Mouse (Mus musculus): Measurements from ENCODE around the gene Defb21. TPM values are rescaled to one million over a fixed set of nuclear protein-coding genes. Genes with fewer than 3 reads are reported as not detected.
A peak's percentile ranks its signal among the peaks of the same experiment; 100 is the strongest.

Gene Defb21
- total and polyA plus RNA-seq, 3 experiments = not detected

- peaks cover 0 to 11% of the 10 kb centered on the region in 2 experiments; a peak in 2 of 4 replicates for H3K4me1 ChIP-seq (ENCODE audit: control insufficient read depth in 1 of 2, insufficient read depth in 2 of 2, low read length in 2 of 2)
- peaks cover 0 to 6% of the 10 kb centered on the region in 2 experiments; a peak in 1 of 4 replicates for H3K36me3 ChIP-seq (ENCODE audit: control insufficient read depth in 1 of 2, insufficient read depth in 2 of 2, low read length in 2 of 2)
- peak; percentile 54 for DNase-seq (ENCODE audit: low read depth, low spot score)
- no peaks in the 10 kb centered on the region for H3K79me2 ChIP-seq (ENCODE audit: control insufficient read depth, insufficient read depth, low read length, poor library complexity)
- TF ChIP-seq RAD21 (IDR thresholded peaks at IDR 0.05; ENCODE audit: low read depth, low read length) (peak; percentile 44), CTCF (IDR thresholded peaks at IDR 0.05 in 2 of 3, conservative IDR thresholded peaks at IDR 0.05 in 1 of 3; ENCODE audit: control insufficient read depth in 1 of 3, insufficient read depth in 1 of 3, low read depth in 2 of 3, low read length in 3 of 3, poor library complexity in 1 of 3, severe bottlenecking in 1 of 3) (peak; percentile 66 to 77 (median 77)), MXI1 (IDR thresholded peaks at IDR 0.05; ENCODE audit: low read depth, low read length) (no peak), SMC3 (IDR thresholded peaks at IDR 0.05; ENCODE audit: low read depth, low read length) (peak; percentile 46; the same call in 1 of the 2 replicates), ELF1 (IDR thresholded peaks at IDR 0.05; ENCODE audit: low read depth, low read length) (0 out of 2 replicates have a peak, but pooled peaks have one; percentile 47), BHLHE40 (IDR thresholded peaks at IDR 0.05; ENCODE audit: borderline replicate concordance, low read depth, low read length) (no peak), E2F4 (IDR thresholded peaks at IDR 0.05; ENCODE audit: borderline replicate concordance, low read depth, low read length) (no peak), UBTF (IDR thresholded peaks at IDR 0.05; ENCODE audit: borderline replicate concordance, insufficient read depth, low read depth, low read length) (no peak), EP300 (IDR thresholded peaks at IDR 0.05; ENCODE audit: low read depth in 1 of 2, low read length in 2 of 2) (no peak), TBP (IDR thresholded peaks at IDR 0.05; ENCODE audit: low read depth, low read length) (no peak)
- H3K9ac ChIP-seq (ENCODE audit: control insufficient read depth, low read depth, low read length, poor library complexity, severe bottlenecking) = no peak overlapping the region
- H3K27ac ChIP-seq (ENCODE audit: control insufficient read depth, low read depth, low read length) = no peak overlapping the region
- no peaks in the 10 kb centered on the region for H3K9me3 ChIP-seq (replicated peaks; ENCODE audit: insufficient read depth, low read length)
- no peak overlapping the region for H3K4me3 ChIP-seq (ENCODE audit: control insufficient read depth in 1 of 2, insufficient read depth in 1 of 2, low read depth in 2 of 2, low read length in 2 of 2)
- peaks cover 5 to 8% of the 10 kb centered on the region in 2 experiments; a peak in 3 of 4 replicates for H3K27me3 ChIP-seq (ENCODE audit: control insufficient read depth in 1 of 2, insufficient read depth in 2 of 2, low read length in 2 of 2)
These were observed 18.6 kb upstream of the Defb21 start for GRCm38 (mm10) chr2:152553774-152554423.

DNA sequence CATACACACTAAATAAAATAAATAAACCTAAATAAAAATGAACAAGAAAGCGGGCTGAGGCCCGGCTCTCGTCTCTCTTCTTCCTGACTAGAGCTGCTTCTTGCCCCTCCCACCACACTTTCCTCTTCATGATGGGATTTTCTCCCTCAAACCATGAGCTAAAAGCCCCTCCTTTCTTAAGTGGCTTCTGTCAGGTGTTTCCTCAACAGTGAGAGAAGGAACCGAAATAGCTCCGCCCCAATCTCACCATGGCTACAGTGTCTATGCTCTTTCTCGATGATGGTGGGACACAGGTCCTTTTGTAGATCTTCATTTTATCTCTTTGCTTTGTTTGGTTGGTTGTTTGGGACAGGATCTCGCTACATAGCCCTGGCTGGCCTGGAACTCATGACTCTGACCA is 15.9 kb upstream of the Defb21 start:
- no peak for TF ChIP-seq ZMIZ1 (IDR thresholded peaks at IDR 0.05; ENCODE audit: low read depth, low read length)
- TF ChIP-seq MAZ (IDR thresholded peaks at IDR 0.05; ENCODE audit: low read depth, low read length) = no peak
- TF ChIP-seq ELF1 (IDR thresholded peaks at IDR 0.05; ENCODE audit: low read depth, low read length) = no peak
- TF ChIP-seq JUND (IDR thresholded peaks at IDR 0.05; ENCODE audit: low read depth, low read length) = no peak
- no peak for TF ChIP-seq TAL1 (IDR thresholded peaks at IDR 0.05; ENCODE audit: low read length)
- no peak for TF ChIP-seq E2F4 (IDR thresholded peaks at IDR 0.05; ENCODE audit: borderline replicate concordance, low read depth, low read length)
- TF ChIP-seq GABPA (IDR thresholded peaks at IDR 0.05; ENCODE audit: low read depth, low read length) = no peak
- TF ChIP-seq GATA1 (IDR thresholded peaks at IDR 0.05; ENCODE audit: low read depth, low read length) = no peak
- TF ChIP-seq CHD2 (IDR thresholded peaks at IDR 0.05; ENCODE audit: low read length) = no peak
- TF ChIP-seq ETS1 (IDR thresholded peaks at IDR 0.05; ENCODE audit: low read depth, low read length) = no peak
- no peak for TF ChIP-seq NRF1 (IDR thresholded peaks at IDR 0.05; ENCODE audit: insufficient read depth, low read depth, low read length, poor library complexity, severe bottlenecking)
- no peak for TF ChIP-seq BHLHE40 (IDR thresholded peaks at IDR 0.05; ENCODE audit: borderline replicate concordance, low read depth, low read length)
- no peak for TF ChIP-seq UBTF (IDR thresholded peaks at IDR 0.05; ENCODE audit: borderline replicate concordance, insufficient read depth, low read depth, low read length)
- Histone ChIP-seq H3K4me1 (ENCODE audit: control insufficient read depth in 1 of 2, insufficient read depth in 2 of 2, low read length in 2 of 2) (peaks cover 6 to 27% of the 10 kb centered on the region in 2 experiments), H3K27ac (ENCODE audit: control insufficient read depth, low read depth, low read length) (no peak overlapping the region), H3K4me3 (ENCODE audit: control insufficient read depth in 1 of 2, insufficient read depth in 1 of 2, low read depth in 2 of 2, low read length in 2 of 2) (no peak overlapping the region), H3K79me2 (ENCODE audit: control insufficient read depth, insufficient read depth, low read length, poor library complexity) (no peaks in the 10 kb centered on the region), H3K27me3 (ENCODE audit: control insufficient read depth in 1 of 2, insufficient read depth in 2 of 2, low read length in 2 of 2) (peaks cover 2 to 8% of the 10 kb centered on the region in 2 experiments; a peak in 3 of 4 replicates), H3K9me3 (replicated peaks; ENCODE audit: insufficient read depth, low read length) (no peaks in the 10 kb centered on the region), H3K9ac (ENCODE audit: control insufficient read depth, low read depth, low read length, poor library complexity, severe bottlenecking) (no peak overlapping the region), H3K36me3 (ENCODE audit: control insufficient read depth in 1 of 2, insufficient read depth in 2 of 2, low read length in 2 of 2) (peaks cover 0 to 23% of the 10 kb centered on the region in 2 experiments; a peak in 2 of 4 replicates)
- DNase-seq (ENCODE audit: low read depth, low spot score) = no peak

Measured in MEL (cell line).